Mouse (Mus musculus): ENCODE results near the gene Ncapd2.
A peak's percentile ranks its signal among the peaks of the same experiment; 100 is the strongest.
"Not testable (repeated sequence)": the region's sequence is repeated elsewhere in the genome, so short reads cannot be mapped to it uniquely, and the experiment has no call there.

The Ncapd2 gene

DNA sequence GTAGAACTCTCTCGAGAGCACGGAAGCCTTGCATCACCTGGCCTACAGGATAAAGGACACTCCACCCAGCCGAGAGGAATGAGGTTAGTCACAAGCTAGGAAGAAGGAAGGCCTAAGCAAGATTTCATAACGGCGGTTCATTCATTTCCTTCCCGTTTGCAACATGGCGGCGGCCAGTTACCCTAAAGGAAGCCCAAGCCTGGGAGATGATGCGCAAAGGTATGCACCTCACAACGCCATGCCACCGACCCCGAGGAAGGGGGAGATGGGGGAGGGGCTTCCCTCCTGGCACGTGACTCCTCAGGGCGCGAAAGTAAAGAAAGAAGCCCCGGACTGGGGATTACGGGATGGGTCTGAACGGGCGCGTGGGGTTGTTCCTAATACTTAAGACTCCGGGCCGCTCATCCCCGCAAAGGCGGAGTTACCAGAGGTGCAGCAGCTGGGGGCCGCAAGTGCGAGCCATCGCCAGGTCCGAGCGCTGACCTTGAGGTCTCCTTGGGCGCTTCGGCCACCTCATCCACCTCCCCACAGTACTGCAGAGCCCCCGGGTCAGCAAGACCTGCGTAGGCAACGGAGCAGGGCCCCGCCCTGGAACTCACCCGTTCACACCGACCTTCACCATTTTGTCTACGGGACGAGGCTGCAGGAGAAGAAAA is 26.7 kb downstream of the Ncapd2 start:
- DNase-seq (ENCODE audit: low spot score): no peak

DNA sequence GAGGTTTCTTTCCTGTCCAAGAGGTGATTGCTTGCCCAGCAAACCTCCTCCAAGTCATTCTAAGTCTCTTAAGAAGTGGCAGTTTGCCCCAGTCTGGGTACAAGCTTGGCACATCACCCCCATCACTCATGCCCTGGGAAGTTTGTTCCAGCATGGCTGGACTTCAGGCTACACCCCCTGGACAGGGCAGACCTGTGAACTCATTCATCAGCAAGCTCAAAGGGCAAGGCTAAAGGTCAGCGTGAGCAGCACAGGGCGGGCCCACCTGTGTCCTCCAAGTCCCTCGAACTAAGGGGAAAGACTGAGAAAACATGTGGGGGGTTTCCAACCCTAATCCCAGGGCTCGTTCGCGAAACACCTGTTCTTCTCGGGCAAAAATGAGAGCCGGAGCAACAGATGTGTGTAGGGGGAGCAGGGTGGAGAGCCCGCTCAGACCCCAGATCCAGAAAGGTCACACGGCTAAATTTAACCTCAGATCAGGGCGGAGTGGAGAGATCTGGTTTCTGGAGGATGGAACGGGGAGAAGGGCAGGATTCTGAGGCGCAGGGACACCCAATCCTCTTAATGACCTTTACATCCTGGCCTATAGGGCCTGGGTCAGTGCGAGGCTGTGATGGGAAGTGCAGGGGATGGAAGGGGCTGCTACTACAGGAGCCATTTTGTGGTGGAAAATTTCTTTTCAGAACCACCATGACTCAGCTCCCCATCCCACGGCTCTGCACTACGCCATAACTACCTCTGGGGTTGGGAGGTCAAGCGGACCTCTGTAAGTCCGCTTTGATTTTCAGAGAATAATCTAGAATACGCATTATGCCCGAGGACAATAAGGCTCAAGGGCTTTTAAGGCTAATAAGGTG is 27.5 kb downstream of the Ncapd2 start:
- no peak for DNase-seq (ENCODE audit: low spot score)

DNA sequence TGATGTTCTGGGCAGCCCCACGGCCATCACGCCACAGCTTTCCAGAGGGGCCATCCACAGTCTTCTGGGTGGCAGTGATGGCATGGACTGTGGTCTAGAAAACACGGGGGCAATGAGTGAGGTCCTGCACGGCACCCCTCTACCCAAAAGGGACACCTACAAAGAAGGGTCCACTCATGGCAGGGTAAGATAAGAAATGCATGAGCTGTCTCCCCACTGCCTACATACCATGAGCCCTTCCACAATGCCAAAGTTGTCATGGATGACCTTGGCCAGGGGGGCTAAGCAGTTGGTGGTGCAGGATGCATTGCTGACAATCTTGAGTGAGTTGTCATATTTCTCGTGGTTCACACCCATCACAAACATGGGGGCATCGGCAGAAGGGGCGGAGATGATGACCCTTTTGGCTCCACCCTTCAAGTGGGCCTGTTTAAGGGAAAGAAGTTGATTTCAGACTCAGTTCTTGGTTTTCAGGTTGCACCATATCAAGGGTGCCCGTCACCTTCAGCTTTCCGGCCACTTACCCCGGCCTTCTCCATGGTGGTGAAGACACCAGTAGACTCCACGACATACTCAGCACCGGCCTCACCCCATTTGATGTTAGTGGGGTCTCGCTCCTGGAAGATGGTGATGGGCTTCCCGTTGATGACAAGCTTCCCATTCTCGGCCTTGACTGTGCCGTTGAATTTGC is 28.7 kb downstream of the Ncapd2 start:
- not testable (repeated sequence) for DNase-seq (ENCODE audit: low spot score)

DNA sequence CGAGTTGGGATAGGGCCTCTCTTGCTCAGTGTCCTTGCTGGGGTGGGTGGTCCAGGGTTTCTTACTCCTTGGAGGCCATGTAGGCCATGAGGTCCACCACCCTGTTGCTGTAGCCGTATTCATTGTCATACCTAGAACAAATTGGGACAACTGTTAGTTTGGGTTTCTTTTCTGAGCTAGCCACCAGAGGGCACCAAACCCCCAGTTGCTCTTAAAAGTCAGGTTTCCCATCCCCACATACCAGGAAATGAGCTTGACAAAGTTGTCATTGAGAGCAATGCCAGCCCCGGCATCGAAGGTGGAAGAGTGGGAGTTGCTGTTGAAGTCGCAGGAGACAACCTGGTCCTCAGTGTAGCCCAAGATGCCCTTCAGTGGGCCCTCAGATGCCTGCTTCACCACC is 29.5 kb downstream of the Ncapd2 start:
- peak; percentile 55 for DNase-seq (ENCODE audit: low spot score)

DNA sequence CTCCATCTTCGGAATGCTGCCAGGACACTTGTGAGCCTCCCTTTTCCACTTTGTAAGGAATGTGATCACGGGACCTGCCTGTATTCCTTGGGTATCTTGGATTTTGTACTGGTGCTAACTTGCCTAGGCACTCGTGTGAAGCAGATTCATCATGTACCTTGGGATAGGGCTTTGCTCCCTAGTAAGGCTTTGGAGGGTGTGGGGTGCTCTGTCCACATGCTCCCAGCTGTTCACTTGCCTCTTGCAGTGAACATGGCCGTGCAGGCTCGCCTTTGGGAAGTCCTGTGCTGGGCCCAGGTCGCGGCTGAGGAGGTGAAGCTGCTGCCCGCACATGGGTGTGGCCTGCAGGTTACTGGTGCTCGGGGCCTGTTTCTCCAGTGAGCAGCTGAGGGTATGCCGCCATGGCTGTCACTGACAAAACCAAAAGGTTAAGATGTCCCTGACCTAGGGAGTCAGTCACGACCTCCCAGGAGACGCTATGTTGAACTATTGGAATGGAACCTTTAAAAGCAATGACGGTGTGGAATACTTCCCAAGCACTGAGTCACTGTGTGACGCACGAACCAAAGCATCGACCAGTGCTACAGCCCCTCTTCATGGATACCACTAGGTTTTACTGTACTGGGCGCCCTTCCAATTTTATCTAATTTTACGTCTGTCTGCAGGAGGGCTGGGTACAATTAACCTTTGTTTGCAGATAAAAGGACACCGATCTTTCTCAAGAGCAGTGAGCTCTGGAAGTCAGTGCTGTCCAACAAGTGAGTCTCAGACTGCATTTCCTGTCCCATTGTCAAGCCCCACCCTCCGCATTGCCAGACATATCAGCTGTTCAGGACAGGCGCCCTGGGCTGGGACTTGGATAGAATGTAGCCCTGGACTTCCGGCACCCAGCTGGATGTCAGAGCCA is 30.4 kb downstream of the Ncapd2 start:
- DNase-seq (ENCODE audit: low spot score): peak; percentile 35

DNA sequence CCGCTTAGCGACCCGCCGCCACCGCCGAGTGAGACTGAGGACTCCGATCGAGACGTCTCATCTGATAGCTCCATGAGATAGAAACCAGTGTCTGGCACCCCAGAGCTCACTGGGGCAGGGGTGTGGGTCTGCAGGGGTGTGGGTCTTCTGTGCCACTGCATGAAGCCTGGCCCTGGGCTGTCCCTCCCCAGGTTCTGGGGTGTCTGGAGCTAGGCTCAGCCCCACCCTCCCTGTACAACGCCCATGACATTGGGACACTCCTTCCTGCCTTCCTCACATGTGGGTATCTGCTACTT is 31.0 kb downstream of the Ncapd2 start:
- no peak for DNase-seq (ENCODE audit: low spot score)

DNA sequence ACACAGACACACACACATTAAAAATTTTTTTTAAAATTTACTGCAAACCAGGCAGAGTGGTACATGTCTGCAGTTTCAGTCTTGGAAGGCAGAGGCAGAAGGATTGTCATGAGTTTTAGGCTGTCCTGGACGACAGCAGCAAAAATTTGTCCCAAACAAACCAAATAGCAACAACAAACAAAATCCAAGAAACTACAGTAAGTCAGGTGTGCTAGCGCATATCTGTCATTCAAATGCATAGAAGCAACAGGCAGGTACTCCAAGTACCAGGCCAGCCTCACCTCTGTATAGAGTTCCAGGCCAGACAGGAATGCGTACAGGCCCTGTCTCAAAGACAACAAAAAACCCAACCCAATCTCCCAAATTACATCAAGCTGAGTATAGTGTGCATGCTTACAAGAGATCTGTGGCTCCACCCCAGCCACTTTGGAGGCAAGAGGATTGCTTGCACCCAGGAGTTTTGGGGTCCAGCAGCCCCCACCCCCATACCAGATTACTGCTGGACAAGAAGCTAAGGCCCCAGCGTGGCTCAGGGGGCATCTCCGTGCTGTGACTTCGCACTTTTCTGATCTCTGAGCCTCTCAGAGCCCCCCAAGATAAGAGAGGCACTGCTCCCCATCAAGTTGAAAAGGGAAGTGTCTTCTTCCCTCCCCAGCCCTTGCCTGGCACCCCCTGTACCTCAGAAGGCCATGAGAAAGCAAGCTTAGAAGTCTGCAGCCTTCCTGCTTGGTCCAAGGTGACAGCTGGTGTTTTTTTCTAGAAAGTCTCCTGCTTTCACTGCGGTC is 31.5 kb downstream of the Ncapd2 start:
- no peak for DNase-seq (ENCODE audit: low spot score)

DNA sequence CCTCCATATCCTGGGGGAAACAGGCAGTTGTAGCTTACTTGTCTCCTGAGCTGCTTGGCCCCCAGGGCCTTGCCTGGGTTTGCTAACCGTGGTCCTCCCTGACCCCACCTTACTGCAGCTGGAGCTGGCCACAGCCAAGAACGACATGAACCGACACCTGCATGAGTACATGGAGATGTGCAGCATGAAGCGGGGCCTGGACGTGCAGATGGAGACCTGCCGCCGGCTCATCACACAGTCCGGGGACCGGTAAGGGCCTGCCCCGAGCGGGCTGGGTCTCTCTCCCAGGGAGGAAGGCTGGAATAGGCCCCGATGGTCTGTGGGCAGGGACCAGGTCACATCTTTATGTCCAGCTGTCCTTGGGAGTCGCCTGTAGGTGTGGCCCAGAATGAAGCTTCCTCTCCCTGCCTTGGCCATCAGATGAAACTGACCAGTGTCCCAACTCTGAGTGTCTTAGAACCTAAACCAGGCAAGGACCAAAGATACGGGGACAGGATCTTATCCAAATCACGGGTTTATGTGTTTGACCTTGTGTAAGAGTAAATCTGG is 32.5 kb downstream of the Ncapd2 start:
- no peak for DNase-seq (ENCODE audit: low spot score)

DNA sequence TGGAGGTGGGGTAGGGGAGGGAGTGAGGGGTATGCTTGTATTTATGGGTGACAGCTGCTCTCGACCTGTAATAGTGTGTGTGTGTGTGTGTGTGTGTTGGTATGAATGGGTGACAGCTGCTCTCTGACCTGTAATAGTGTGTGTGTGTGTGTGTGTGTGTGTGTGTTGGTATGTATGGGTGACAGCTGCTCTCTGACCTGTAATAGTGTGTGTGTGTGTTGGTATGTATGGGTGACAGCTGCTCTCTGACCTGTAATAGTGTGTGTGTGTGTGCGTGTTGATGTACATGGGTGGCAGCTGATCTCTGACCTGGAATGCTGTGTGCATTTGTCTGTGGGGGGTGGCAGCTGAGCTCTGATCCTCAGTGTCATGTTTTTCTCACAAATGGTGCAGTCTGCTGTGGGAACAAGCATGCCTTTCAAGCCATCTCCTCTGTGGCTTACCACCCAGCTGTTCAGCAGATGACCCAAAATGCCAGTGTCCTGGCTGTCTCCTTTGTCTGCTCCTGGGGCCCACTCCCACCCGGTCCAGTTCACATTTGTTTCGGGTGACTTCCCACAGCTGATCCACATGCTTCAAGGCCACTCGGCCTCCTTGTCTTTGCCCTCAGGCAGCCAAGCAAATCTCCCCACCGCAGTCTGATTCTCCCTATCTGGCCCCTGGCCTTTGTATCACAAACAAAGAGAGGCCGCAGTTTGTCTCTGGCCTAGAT is 34.4 kb downstream of the Ncapd2 start:
- peak; percentile 35 for DNase-seq (ENCODE audit: low spot score)

DNA sequence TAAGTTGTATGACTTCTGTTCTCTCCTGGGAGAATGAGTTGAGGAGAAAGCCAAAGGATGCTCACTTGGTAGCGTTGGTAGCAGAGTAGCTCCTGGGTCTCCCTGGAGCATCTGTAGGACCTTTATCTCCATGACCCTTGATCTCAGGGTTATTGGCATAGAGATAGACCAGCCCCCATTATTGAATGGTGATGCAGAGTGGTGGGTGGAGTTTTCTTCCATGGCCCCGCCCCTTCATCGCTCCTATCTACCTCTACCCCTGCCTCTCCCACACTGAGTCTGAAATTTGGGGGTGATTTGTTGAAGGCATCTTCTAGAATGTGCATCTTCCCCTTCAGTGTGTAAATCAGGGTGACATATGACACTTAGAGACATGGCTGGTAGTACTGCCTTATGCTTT is 35.0 kb downstream of the Ncapd2 start:
- no peak for DNase-seq (ENCODE audit: low spot score)

DNA sequence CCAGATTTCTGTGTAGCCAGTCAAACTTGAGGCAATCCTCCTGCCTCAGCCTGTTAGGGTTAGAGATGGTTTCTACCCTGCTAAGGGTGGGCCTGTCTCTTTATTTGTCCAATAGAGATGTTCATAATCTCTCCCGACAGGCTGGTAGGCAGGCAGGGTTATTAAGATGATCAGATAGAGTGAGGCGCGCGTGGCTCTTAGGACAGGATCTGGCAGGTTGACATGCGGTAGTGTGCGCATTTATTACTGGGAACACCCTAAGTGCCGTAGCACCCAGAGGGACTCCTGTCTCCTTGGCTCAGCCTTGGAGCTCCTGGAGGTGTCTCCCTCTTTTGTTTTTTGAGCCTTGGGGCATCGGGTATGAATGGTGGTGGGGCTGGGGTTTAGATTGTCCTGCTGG is 36.2 kb downstream of the Ncapd2 start:
- no peak for DNase-seq (ENCODE audit: low spot score)

DNA sequence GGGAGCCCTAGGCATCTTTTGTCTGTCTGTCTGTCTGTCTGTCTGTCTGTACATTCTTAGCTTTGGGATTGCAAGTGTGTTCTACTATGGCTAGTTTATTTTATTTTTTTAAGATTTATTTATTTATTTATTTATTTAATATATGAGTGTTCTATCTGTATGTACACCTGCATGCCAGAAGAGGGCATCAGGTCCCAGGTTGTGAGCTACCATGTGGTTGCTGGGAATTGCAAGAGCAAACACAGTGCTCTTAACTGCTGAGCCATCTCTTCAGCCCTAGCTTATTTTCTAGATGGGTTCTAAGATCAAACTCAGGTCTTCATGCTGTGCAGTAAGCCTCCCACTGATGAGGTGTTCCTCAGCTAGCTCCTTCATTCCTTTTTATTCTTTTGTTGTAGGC is 37.0 kb downstream of the Ncapd2 start:
- no peak for DNase-seq (ENCODE audit: low spot score)

DNA sequence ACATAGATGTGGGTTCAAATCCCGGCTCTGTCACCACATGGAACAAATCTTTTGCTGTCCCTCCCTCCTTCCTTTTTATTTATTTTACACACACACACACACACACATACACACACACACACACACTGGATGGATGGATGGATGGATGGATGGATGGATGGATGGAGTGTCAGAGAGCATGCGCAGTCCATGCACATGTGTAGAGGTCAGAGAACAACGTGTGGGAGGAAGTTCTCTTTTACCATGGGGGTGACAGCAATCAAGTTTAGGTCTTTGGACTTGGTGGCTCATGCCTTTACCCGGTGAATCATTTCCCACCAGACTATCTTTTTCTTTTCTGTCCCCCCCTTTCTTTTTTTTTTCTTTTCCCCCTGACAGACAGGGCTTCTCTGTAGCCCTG is 37.8 kb downstream of the Ncapd2 start:
- no peak for DNase-seq (ENCODE audit: low spot score)

DNA sequence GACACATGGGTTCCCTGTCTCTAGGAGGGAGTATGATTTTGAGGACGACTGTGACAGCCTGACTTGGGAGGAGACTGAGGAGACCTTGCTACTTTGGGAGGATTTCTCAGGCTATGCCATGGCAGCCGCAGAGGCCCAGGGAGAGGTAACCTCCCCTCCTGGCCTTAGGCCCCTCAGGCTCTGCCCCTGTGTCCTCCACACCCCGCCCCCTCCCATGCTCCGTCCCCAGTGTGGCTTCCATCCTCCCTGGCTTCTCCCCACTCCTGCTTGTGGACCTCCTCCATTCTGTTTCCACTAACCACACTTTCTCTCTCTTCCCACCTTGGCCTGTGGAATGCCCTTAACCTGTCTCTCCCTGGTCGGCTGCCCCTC is 38.5 kb downstream of the Ncapd2 start:
- DNase-seq (ENCODE audit: low spot score): no peak

DNA sequence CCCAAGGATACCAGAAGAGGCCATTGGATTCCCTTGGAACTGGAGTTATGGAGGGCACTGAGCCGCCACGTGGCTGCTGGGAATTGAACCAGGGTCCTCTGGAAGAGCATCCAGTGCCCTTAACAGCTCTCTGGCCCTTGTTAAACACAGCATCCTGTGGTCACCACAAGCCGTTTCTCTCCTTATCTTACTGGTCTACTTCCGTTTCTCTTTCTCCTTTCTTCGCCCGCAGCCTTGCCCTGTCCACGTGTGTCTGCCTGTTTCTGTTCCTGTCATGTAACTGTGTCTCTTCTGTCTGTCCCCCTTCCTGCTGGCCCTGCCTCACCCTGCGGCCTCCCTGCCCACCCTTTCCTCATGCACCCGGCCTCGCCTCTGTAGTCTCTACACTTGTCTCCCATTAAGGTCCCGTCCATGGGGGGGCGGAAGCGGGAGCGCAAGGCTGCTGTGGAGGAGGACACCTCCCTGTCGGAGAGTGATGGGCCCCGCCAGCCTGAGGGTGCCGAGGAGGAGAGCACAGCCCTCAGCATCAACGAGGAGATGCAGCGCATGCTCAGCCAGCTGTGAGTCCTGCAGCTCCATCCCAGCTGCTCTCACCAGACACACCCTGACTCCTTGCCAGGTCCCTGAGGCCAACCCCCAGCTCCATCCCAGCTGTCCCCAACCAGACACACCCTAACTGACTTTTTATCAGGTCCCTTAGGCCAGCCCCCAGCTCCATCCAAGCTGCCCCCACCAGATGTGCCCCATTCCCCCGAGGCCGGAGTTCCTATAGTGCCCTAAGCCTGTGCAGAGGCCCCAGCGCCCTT is 39.1 kb downstream of the Ncapd2 start:
- DNase-seq (ENCODE audit: low spot score): no peak

DNA sequence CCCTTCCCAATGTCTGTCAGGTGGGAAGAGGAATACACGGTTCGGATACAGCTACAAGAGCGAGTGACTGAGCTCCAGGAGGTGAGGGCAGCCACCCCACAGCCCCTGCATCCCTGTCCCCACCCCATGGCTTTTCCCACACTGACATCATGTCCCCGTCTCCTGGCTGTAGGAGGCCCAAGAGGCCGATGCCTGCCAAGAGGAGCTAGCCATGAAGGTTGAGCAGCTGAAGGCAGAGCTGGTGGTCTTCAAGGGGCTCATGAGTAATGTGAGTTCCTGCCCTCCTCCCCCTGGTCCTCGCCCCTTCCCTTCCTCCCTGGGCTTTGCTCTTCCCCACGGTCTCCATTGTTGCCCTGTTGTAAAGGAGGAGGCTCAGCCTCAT is 41.9 kb downstream of the Ncapd2 start:
- no peak for DNase-seq (ENCODE audit: low spot score)

DNA sequence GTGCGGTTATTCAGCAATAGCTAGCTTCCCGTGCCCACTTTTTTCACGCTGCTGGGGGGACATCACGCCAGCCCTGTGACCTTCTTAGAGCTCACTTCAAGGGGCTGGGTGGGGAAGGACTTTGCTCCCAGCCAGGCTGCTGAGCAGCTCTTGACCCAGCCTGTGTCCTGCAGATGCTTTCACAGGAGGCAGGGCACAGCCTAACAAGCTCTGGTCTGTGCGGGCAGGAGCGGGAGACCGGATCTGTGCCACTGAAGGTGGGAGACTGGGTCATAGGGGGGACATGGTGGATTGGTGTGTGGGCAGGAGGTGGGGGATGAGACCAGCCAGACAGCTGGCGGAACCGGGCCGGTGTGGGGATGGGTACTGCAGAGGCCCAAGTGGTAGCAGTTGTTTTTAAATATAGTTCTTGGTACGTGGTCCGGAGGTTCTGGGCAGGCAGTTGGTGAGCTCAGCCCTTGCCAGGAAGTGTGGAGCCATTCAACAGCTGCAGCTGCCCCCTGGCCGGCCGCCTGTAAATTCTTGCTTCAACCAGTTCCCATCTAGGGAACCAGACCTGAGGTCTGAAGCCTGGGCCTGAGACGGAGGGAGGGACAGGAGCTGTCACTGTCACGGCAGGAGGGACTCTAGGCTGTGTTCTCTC is 42.5 kb downstream of the Ncapd2 start:
- DNase-seq (ENCODE audit: low spot score): peak; percentile 44

DNA sequence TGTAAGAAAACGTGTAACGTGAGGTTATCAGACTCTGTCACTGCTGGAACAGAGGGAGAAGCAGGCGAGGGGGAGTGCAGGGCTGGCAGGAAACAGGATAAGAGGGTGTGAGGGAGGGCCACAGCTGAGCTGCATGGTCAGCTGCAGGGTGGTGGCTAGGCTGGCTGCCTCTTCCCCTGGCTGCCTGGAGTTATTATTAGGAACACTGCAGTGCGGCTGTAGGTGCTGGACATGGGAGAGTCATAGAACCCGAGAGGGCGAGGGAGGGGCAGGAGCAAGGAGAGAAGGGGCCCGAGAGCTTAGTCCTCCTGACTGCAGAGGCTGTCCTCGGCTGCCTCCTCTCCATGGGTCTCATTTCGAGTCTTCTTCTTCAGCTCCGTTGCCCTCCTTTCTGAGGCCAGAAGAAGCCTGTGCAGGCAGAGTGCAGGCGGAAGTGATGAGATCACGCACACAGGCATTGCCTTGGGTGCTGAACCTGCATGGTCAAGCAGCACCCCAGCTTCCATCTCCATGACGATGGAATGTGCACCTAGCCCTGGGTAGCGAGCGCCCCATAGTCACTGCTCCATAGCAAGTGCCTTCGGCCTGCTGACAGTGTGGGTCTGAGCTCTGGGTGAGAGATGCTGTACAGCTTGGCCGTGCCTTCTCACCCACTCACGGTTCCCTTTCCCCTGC is 43.1 kb downstream of the Ncapd2 start:
- peak; percentile 44 for DNase-seq (ENCODE audit: low spot score)

DNA sequence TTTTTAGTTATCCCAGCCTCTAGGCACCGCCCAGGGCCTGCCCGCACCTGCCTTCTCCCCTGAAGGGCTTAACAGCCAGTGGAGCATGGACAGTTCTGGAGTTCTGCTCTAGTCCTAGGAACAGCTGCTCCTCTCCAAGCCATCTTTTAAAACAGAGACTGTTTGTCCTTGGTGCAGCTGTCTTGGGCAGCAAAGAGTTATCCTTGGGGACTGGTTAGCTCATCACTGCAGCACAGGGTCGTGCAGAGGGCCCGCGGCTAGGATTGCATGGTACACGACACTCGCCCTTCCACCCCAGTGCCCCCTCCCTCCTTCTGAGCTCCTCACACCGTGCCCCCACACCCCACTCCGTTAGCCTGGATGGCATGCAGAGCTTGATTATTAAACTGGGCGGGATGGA is 44.2 kb downstream of the Ncapd2 start:
- no peak for DNase-seq (ENCODE audit: low spot score)
